Comparison of ENCODE assay signal across 11 mouse cellular contexts in the genomic region with DNA sequence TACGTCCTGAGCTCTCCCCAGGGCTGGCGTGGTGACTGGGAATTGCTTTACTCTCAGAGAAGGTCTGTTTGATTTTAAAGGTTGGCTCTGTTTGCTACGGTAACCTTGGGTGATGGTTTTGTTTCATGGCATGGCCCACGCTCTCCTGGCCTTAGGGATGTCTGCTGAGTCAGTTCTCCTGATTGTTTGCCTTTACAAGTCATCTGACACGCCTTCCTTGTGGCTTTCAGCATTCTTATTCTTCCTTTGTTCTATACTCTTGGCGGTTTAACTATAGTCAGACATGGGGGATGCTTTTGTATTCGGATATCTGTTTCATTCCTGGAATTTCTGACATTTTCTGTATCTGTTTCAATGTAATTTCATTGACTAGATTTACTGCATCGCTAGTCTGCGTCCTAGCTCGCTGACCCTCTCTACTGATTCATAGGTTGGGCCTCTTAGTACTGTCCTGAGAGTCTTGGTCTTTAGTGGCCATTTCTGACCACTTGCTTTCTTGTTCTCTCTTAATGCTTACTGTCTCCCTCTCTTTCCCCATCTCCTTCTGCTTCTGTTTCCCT. TPM values are rescaled to one million over a fixed set of nuclear protein-coding genes. Genes with fewer than 3 reads are reported as not detected.
DNase-seq lines count a peak whose midpoint lies in the region; ATAC-seq and TF ChIP-seq lines count a peak whose summit lies in the region.
"Had no signal": no experiment of that assay in that cellular context is flagged by ENCODE, and none has a peak within 500 bp of the region (broad histone marks: within the 10 kb centered on the region; RNA-seq: fewer than 3 reads in every experiment).

No protein-coding gene starts in this region.

- H3K4me3 ChIP-seq in heart, embryonic 15.5 days: no peak overlapping the region
- no peak overlapping the region; the same call in 1 of the 2 replicates for H3K4me3 ChIP-seq in ES-Bruce4 (ENCODE audit: low read depth, low read length)
- H3K4me3 ChIP-seq in embryonic fibroblast, embryonic 13.5 days (ENCODE audit: insufficient read depth, low read length): no peak overlapping the region
- H3K4me3 ChIP-seq: heart, embryonic 13.5 days; intestine, embryonic 15.5 days had no signal

- TF ChIP-seq CTCF in ES-Bruce4 (IDR thresholded peaks at IDR 0.05; ENCODE audit: low read depth, low read length): no peak
- no peak for TF ChIP-seq CTCF in embryonic fibroblast, embryonic 13.5 days (IDR thresholded peaks at IDR 0.05; ENCODE audit: borderline replicate concordance, insufficient read depth, low read length)

- no peak overlapping the region for H3K4me2 ChIP-seq in heart, embryonic 15.5 days
- H3K4me2 ChIP-seq: heart, embryonic 13.5 days; intestine, embryonic 15.5 days had no signal

- no peak for DNase-seq in heart, adult 9 months (ENCODE audit: low spot score in 2 of 2)
- DNase-seq in 3T3-L1 (ENCODE audit: low read depth, low spot score): peak; percentile 78
- no peak for DNase-seq in urinary bladder, postnatal 25 days (ENCODE audit: low spot score)
- DNase-seq: adrenal gland, postnatal 25 days; cerebellum, adult 9-10 months had no signal

- H3K9ac ChIP-seq in heart, embryonic 15.5 days: no peak overlapping the region
- no peak overlapping the region for H3K9ac ChIP-seq in ES-Bruce4 (ENCODE audit: low read depth, poor library complexity, severe bottlenecking)
- H3K9ac ChIP-seq: heart, embryonic 13.5 days; intestine, embryonic 15.5 days had no signal

- 0 out of 2 replicates have a peak overlapping the region, but pooled peaks have one; percentile 2 for H3K27ac ChIP-seq in heart, embryonic 15.5 days
- peak overlapping the region; percentile 99 for H3K27ac ChIP-seq in ES-Bruce4 (ENCODE audit: insufficient read depth, low read length)
- H3K27ac ChIP-seq in embryonic fibroblast, embryonic 13.5 days (ENCODE audit: insufficient read depth, low read length): peak overlapping the region; percentile 92
- H3K27ac ChIP-seq: heart, embryonic 13.5 days; intestine, embryonic 15.5 days had no signal

- TF ChIP-seq POLR2A in ES-Bruce4 (IDR thresholded peaks at IDR 0.05; ENCODE audit: insufficient read depth, low read length): no peak
- TF ChIP-seq POLR2A in embryonic fibroblast, embryonic 13.5 days (IDR thresholded peaks at IDR 0.05; ENCODE audit: low read depth, low read length): no peak

- H3K27me3 ChIP-seq in heart, embryonic 15.5 days: no peaks in the 10 kb centered on the region
- no peaks in the 10 kb centered on the region for H3K27me3 ChIP-seq in ES-Bruce4 (ENCODE audit: control insufficient read depth, insufficient read depth, low read length, poor library complexity, severe bottlenecking)
- H3K27me3 ChIP-seq: heart, embryonic 13.5 days; intestine, embryonic 15.5 days had no signal

- WGBS in heart, embryonic 15.5 days: 62% methylated on average over 10 of the region's 10 CpGs

- H3K9me3 ChIP-seq in heart, embryonic 15.5 days (replicated peaks): no peaks in the 10 kb centered on the region
- no peaks in the 10 kb centered on the region for H3K9me3 ChIP-seq in ES-Bruce4 (replicated peaks; ENCODE audit: control insufficient read depth, insufficient read depth, low read length, poor library complexity, severe bottlenecking)
- H3K9me3 ChIP-seq: heart, embryonic 13.5 days; intestine, embryonic 15.5 days had no signal

- peaks cover 34% of the 10 kb centered on the region for H3K4me1 ChIP-seq in heart, embryonic 15.5 days (replicated peaks)
- peaks cover 4% of the 10 kb centered on the region for H3K4me1 ChIP-seq in ES-Bruce4 (ENCODE audit: control insufficient read depth, insufficient read depth, low read length)
- H3K4me1 ChIP-seq in embryonic fibroblast, embryonic 13.5 days (ENCODE audit: control insufficient read depth, insufficient read depth, low read length): peaks cover 8% of the 10 kb centered on the region; the same call in 1 of the 2 replicates

- ATAC-seq in heart, embryonic 15.5 days (replicated peaks; ENCODE audit: insufficient number of reproducible peaks, insufficient read depth, low FRiP score, low read depth): no peak
- no peak for ATAC-seq in monocyte, adult 5-6 weeks (replicated peaks; ENCODE audit: insufficient number of reproducible peaks, low FRiP score, low TSS enrichment, poor library complexity, severe bottlenecking)
- ATAC-seq: intestine, embryonic 15.5 days had no signal

- H3K36me3 ChIP-seq in heart, embryonic 15.5 days: no peaks in the 10 kb centered on the region
- no peaks in the 10 kb centered on the region; the same call in 1 of the 2 replicates for H3K36me3 ChIP-seq in ES-Bruce4 (ENCODE audit: control insufficient read depth, insufficient read depth, low read length, poor library complexity, severe bottlenecking)
- H3K36me3 ChIP-seq: heart, embryonic 13.5 days; intestine, embryonic 15.5 days had no signal

- peak; percentile 94 for TF ChIP-seq EP300 in ES-Bruce4 (IDR thresholded peaks at IDR 0.05; ENCODE audit: insufficient read depth, low read depth, low read length)

RNA-seq across cellular contexts. Expression of gene Cdk17, which starts 27.8 kb away (rescaled TPM):
- polyA plus RNA-seq in heart, embryonic 15.5 days (2015; fragmentation: Nextera tagmentation; extraction: Ambion mirVana): 16.7 and 17.3 TPM in 2 replicates
- 42.9 and 44.2 TPM in 2 replicates for polyA plus RNA-seq in ES-Bruce4 (2011; ENCODE audit: insufficient read depth, insufficient read length, low read depth, missing spikeins)
- 35.1 and 42.2 TPM in 2 replicates for polyA plus RNA-seq in embryonic fibroblast, embryonic 13.5 days (2011; ENCODE audit: insufficient read length, low read depth, missing spikeins)
- 89.7 to 130 TPM (median 103 TPM) in 3 replicates for total RNA-seq in monocyte, adult 5-6 weeks (2017)

Comparison
In these comparisons a context has a peak if more than half of its experiments do, and no peak if none do; other contexts are left out.
1. H3K27ac ChIP-seq: peak in every context shown above with its lines; median percentile 99 in ES-Bruce4; 92 in embryonic fibroblast, embryonic 13.5 days; 2 in heart, embryonic 15.5 days.